Mouse (Mus musculus) testis, adult 2 months (tissue): ENCODE measurements at regions not wholly inside any gene's neighbourhood (a gene's known extent, or its start where the extent isn't known, plus 50 kb on each side); places are given as distances from the start of the nearest gene placed in this dataset.

Source experiments
- CTCF ChIP-seq: fragments of 200-500 bp; IDR thresholded peaks from 2 replicates; pipeline ENCODE4 v1.5.1; 2012; ENCODE audit warnings: low read depth, mild to moderate bottlenecking, inconsistent platforms, low read length, moderate library complexity; ENCODE audit not compliant: control insufficient read depth, insufficient read depth, insufficient replicate concordance
- POLR2A ChIP-seq: fragments of 200-500 bp; IDR thresholded peaks from 2 replicates; pipeline ENCODE4 v1.6.1; 2012; ENCODE audit warnings: low read depth, mild to moderate bottlenecking, inconsistent platforms, low read length, moderate library complexity; ENCODE audit not compliant: control insufficient read depth

GRCm38 (mm10) chr3:58319463-58319862 lies 95.1 kb upstream of the Tsc22d2 start:
- TF ChIP-seq POLR2A (no peak), CTCF (no peak)
